Mouse (Mus musculus) MEL (cell line): ENCODE data around the gene Cdcp1. TPM values are rescaled to one million over a fixed set of nuclear protein-coding genes. Genes with fewer than 3 reads are reported as not detected.

Experiments
- DNase-seq: peaks from one replicate; pipeline ENCODE4 v3.0.0; 2011; ENCODE audit warnings: low read depth, low spot score
- H3K27ac ChIP-seq: 2 replicates; pipeline ENCODE4 v1.5.1; 2012; ENCODE audit warnings: low read depth, mild to moderate bottlenecking, control low read depth, low read length, moderate library complexity; ENCODE audit not compliant: control insufficient read depth
- H3K27me3 ChIP-seq, 2 experiments: fragments of 150-350 bp in 1 of 2; sonication (generic) in 1 of 2; 2 replicates each; pipeline ENCODE4 v1.6.1; 2012; ENCODE audit warnings: low read length in 2 of 2, mild to moderate bottlenecking in 2 of 2, improper control_type of control experiment in 1 of 2, moderate library complexity in 1 of 2; ENCODE audit not compliant: insufficient read depth in 2 of 2, control insufficient read depth in 1 of 2
- H3K36me3 ChIP-seq, 2 experiments: 2 replicates each; pipeline ENCODE4 v1.6.1; 2012 to 2014; ENCODE audit warnings: low read length in 2 of 2, improper control_type of control experiment in 1 of 2, inconsistent platforms in 1 of 2, mild to moderate bottlenecking in 1 of 2; ENCODE audit not compliant: insufficient read depth in 2 of 2, control insufficient read depth in 1 of 2
- H3K4me1 ChIP-seq, 2 experiments: fragments of 150-350 bp in 1 of 2; sonication (generic) in 1 of 2; 2 replicates each; pipeline ENCODE4 v1.6.1; 2012; ENCODE audit warnings: low read length in 2 of 2, improper control_type of control experiment in 1 of 2, mild to moderate bottlenecking in 1 of 2; ENCODE audit not compliant: insufficient read depth in 2 of 2, control insufficient read depth in 1 of 2
- H3K4me3 ChIP-seq, 2 experiments: fragments of 150-350 bp in 1 of 2; sonication (generic) in 1 of 2; 2 replicates each; pipeline ENCODE4 v1.5.1; 2012; ENCODE audit warnings: low read depth in 2 of 2, low read length in 2 of 2, mild to moderate bottlenecking in 2 of 2, moderate library complexity in 2 of 2, control low read depth in 1 of 2, improper control_type of control experiment in 1 of 2; ENCODE audit not compliant: control insufficient read depth in 1 of 2, insufficient read depth in 1 of 2
- H3K79me2 ChIP-seq: 2 replicates; pipeline ENCODE4 v1.6.1; 2012; ENCODE audit warnings: mild to moderate bottlenecking, low read length, moderate library complexity; ENCODE audit not compliant: control insufficient read depth, poor library complexity, insufficient read depth
- H3K9ac ChIP-seq: 2 replicates; pipeline ENCODE4 v1.6.1; 2012; ENCODE audit warnings: low read depth, mild to moderate bottlenecking, control low read depth, low read length, moderate library complexity; ENCODE audit not compliant: control insufficient read depth, poor library complexity, severe bottlenecking
- H3K9me3 ChIP-seq: fragments of 150-350 bp; sonication (generic); replicated peaks from 2 replicates; pipeline ENCODE4 v1.6.1; 2012; ENCODE audit warnings: mild to moderate bottlenecking, low read length, improper control_type of control experiment, moderate library complexity; ENCODE audit not compliant: insufficient read depth
- CHD1 ChIP-seq: IDR thresholded peaks from 2 replicates; pipeline ENCODE4 v1.6.1; 2012; ENCODE audit warnings: low read depth, mild to moderate bottlenecking, inconsistent platforms, low read length, improper control_type of control experiment
- CTCF ChIP-seq, 3 experiments: IDR thresholded peaks in 2 of 3; conservative IDR thresholded peaks in 1 of 3; 2 replicates each; pipeline ENCODE4 v1.5.1; 2011 to 2012; ENCODE audit warnings: low read length in 3 of 3, low read depth in 2 of 3, mild to moderate bottlenecking in 2 of 3, improper control_type of control experiment in 1 of 3, inconsistent platforms in 1 of 3, mixed read lengths in 1 of 3, moderate library complexity in 1 of 3; ENCODE audit not compliant: control insufficient read depth in 1 of 3, insufficient read depth in 1 of 3, poor library complexity in 1 of 3, severe bottlenecking in 1 of 3
- E2F4 ChIP-seq: IDR thresholded peaks from 2 replicates; pipeline ENCODE4 v1.6.1; 2011; ENCODE audit warnings: low read depth, low read length, improper control_type of control experiment, borderline replicate concordance
- EP300 ChIP-seq, 2 experiments: IDR thresholded peaks; 2 replicates each; pipeline ENCODE4 v1.6.1; 2011; ENCODE audit warnings: improper control_type of control experiment in 2 of 2, low read length in 2 of 2, low read depth in 1 of 2, mild to moderate bottlenecking in 1 of 2
- ETS1 ChIP-seq: IDR thresholded peaks from 2 replicates; pipeline ENCODE4 v1.6.1; 2012; ENCODE audit warnings: low read depth, mild to moderate bottlenecking, inconsistent platforms, low read length, improper control_type of control experiment, moderate library complexity
- GATA1 ChIP-seq: IDR thresholded peaks from 2 replicates; pipeline ENCODE4 v1.6.1; 2011; ENCODE audit warnings: low read depth, low read length, improper control_type of control experiment
- HCFC1 ChIP-seq: IDR thresholded peaks from 2 replicates; pipeline ENCODE4 v1.6.1; 2012; ENCODE audit warnings: low read depth, mild to moderate bottlenecking, inconsistent platforms, low read length, improper control_type of control experiment, moderate library complexity
- JUND ChIP-seq: IDR thresholded peaks from 2 replicates; pipeline ENCODE4 v1.6.1; 2011; ENCODE audit warnings: low read depth, mild to moderate bottlenecking, improper control_type of control experiment, low read length
- KAT2A ChIP-seq: conservative IDR thresholded peaks from 2 replicates; pipeline ENCODE4 v1.6.1; 2012; ENCODE audit warnings: low read depth, low read length, improper control_type of control experiment, inconsistent platforms
- MAX ChIP-seq: IDR thresholded peaks from 2 replicates; pipeline ENCODE4 v1.6.1; 2011; ENCODE audit warnings: low read length, improper control_type of control experiment
- MEF2A ChIP-seq: IDR thresholded peaks from 2 replicates; pipeline ENCODE4 v1.6.1; 2014; ENCODE audit warnings: low read depth, mild to moderate bottlenecking, inconsistent platforms, low read length, improper control_type of control experiment; ENCODE audit not compliant: poor library complexity, insufficient replicate concordance, severe bottlenecking; ENCODE audit errors: extremely low read depth
- MYC ChIP-seq: IDR thresholded peaks from 2 replicates; pipeline ENCODE4 v1.6.1; 2011; ENCODE audit warnings: low read depth, mild to moderate bottlenecking, low read length, improper control_type of control experiment, moderate library complexity
- NELFE ChIP-seq: IDR thresholded peaks from 2 replicates; pipeline ENCODE4 v1.6.1; 2011; ENCODE audit warnings: low read depth, low read length, improper control_type of control experiment
- NRF1 ChIP-seq: IDR thresholded peaks from 2 replicates; pipeline ENCODE4 v1.6.1; 2014; ENCODE audit warnings: low read depth, mild to moderate bottlenecking, inconsistent platforms, low read length, improper control_type of control experiment, moderate library complexity; ENCODE audit not compliant: poor library complexity, insufficient read depth, severe bottlenecking
- POLR2AphosphoS2 ChIP-seq: IDR thresholded peaks from 2 replicates; pipeline ENCODE4 v1.6.1; 2011; ENCODE audit warnings: low read length, improper control_type of control experiment
- TCF12 ChIP-seq: IDR thresholded peaks from 2 replicates; pipeline ENCODE4 v1.6.1; 2014; ENCODE audit warnings: low read depth, mild to moderate bottlenecking, inconsistent platforms, low read length, improper control_type of control experiment, moderate library complexity
- UBTF ChIP-seq: IDR thresholded peaks from 2 replicates; pipeline ENCODE4 v1.6.1; 2012; ENCODE audit warnings: low read depth, mild to moderate bottlenecking, inconsistent platforms, low read length, improper control_type of control experiment, moderate library complexity, borderline replicate concordance; ENCODE audit not compliant: insufficient read depth
- ZKSCAN1 ChIP-seq: IDR thresholded peaks from 2 replicates; pipeline ENCODE4 v1.6.1; 2012; ENCODE audit warnings: low read depth, mild to moderate bottlenecking, inconsistent platforms, low read length, improper control_type of control experiment, moderate library complexity
- polyA plus RNA-seq, 2 experiments: library from polyadenylated mRNA; stranded (reverse) in 1 of 2; unstranded in 1 of 2; fragments of >175 nt in 1 of 2; fragments of >200 nt in 1 of 2; gene quantifications; 2 replicates each; pipeline versions ENCODE4 v1.2.1 to v1.2.4; 2012; ENCODE audit warnings: low replicate concordance in 2 of 2, low read depth in 1 of 2; ENCODE audit not compliant: insufficient read length in 2 of 2, insufficient read depth in 1 of 2, missing spikeins in 1 of 2
- total RNA-seq: library from RNA; depleted of rRNA; stranded (reverse); fragments of 300-350 nt; gene quantifications from 2 replicates; pipeline ENCODE4 v1.2.3, GENCODE M21; 2012

The Cdcp1 gene
- total and polyA plus RNA-seq, 3 experiments = not detected

DNA sequence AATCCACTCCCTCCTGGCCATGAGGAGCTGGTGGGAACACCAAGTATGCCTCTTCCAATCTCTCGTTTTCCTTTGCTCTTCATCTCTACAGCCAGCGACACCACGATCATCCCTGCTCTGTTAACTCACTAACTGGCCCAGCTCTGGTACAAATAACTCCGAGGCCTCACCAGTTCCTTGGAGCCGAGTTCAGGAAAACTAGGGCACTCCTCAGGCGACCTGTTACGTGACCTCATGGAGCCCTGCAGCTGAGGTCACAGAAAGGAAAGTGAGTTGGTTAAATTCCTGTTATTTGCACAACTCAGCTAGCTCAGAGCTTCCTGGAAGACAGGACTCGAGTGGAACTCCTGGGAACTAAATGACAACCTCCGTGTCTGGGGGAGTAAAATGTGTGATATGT is 2.5 kb downstream of the Cdcp1 start:
- Histone ChIP-seq H3K4me1 (no peaks in the 10 kb centered on the region), H3K36me3 (no peaks in the 10 kb centered on the region), H3K9me3 (no peaks in the 10 kb centered on the region), H3K4me3 (no peak overlapping the region), H3K27me3 (peaks cover 3 to 6% of the 10 kb centered on the region in 2 experiments), H3K27ac (no peak overlapping the region), H3K79me2 (no peaks in the 10 kb centered on the region), H3K9ac (no peak overlapping the region)
- no peak for TF ChIP-seq EP300 (IDR thresholded peaks at IDR 0.05; ENCODE audit: low read depth in 1 of 2, low read length in 2 of 2)
- no peak for TF ChIP-seq NELFE
- TF ChIP-seq HCFC1 = no peak
- TF ChIP-seq E2F4 = no peak
- no peak for TF ChIP-seq ZKSCAN1
- TF ChIP-seq CTCF (IDR thresholded peaks at IDR 0.05 in 2 of 3, conservative IDR thresholded peaks at IDR 0.05 in 1 of 3; ENCODE audit: control insufficient read depth in 1 of 3, insufficient read depth in 1 of 3, low read depth in 2 of 3, low read length in 3 of 3, poor library complexity in 1 of 3, severe bottlenecking in 1 of 3) = no peak
- no peak for TF ChIP-seq TCF12
- TF ChIP-seq CHD1 = no peak
- no peak for TF ChIP-seq MAX
- TF ChIP-seq UBTF = no peak
- no peak for TF ChIP-seq KAT2A
- TF ChIP-seq MEF2A = no peak
- no peak for TF ChIP-seq ETS1
- TF ChIP-seq NRF1 = no peak
- no peak for TF ChIP-seq JUND
- DNase-seq = no peak

DNA sequence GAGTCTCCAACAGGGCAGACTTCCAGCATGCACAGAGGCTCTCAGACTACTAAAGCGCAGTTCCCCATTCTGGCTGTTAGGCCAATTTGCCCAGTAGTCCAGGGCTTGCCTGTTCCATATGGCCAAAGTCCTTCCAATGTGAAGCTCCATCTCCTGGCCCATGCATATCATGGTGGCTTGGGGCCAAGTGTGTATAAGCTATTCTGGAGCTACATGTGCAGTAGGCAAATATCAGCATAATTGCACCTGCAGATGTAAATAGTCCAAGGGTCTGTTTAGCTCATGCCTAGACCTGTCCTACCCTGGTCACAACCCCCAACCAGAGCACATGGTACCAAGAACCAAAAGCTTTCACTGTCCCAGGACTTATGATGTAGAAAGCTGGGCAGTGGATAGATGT is 7.9 kb downstream of the Cdcp1 start:
- no peaks in the 10 kb centered on the region for H3K36me3 ChIP-seq
- TF ChIP-seq POLR2AphosphoS2 (no peak), GATA1 (no peak), MYC (no peak)
- H3K4me1 ChIP-seq = no peaks in the 10 kb centered on the region

More for the DNA sequence above, 7.9 kb downstream of the Cdcp1 start:
- no peaks in the 10 kb centered on the region for H3K79me2 ChIP-seq
- H3K9me3 ChIP-seq = no peaks in the 10 kb centered on the region
- H3K27me3 ChIP-seq = peaks cover 4 to 7% of the 10 kb centered on the region in 2 experiments
- H3K4me3 ChIP-seq = no peak overlapping the region
- no peak overlapping the region for H3K27ac ChIP-seq
- DNase-seq = no peak
- H3K9ac ChIP-seq = no peak overlapping the region
